Mouse (Mus musculus) neural tube, embryonic 13.5 days (tissue): ENCODE measurements around the gene Aff3. TPM values are rescaled to one million over a fixed set of nuclear protein-coding genes. Genes with fewer than 3 reads are reported as not detected.

Source experiments
- ATAC-seq: fragments of 200-750 bp; cut with Nextera tagmentation; 2 replicates; pipeline ENCODE4 v1.8.0; 2017; ENCODE audit warnings: low read depth, mild to moderate bottlenecking, moderate TSS enrichment, moderate library complexity
- H3K27ac ChIP-seq: fragments of 300-500 bp; sonication (generic); replicated peaks from 2 replicates; pipeline ENCODE4 v1.5.1; 2015; ENCODE audit warnings: moderate library complexity, mild to moderate bottlenecking, inconsistent platforms
- H3K27me3 ChIP-seq: fragments of 300-500 bp; sonication (generic); 2 replicates; pipeline ENCODE4 v1.6.1; 2015; ENCODE audit warnings: mild to moderate bottlenecking, inconsistent platforms
- H3K36me3 ChIP-seq: fragments of 300-500 bp; sonication (generic); 2 replicates; pipeline ENCODE4 v1.6.1; 2015; ENCODE audit warnings: mild to moderate bottlenecking, inconsistent platforms
- H3K4me1 ChIP-seq: fragments of 300-500 bp; sonication (generic); replicated peaks from 2 replicates; pipeline ENCODE4 v1.6.1; 2015; ENCODE audit warnings: inconsistent platforms
- H3K4me2 ChIP-seq: fragments of 300-500 bp; sonication (generic); 2 replicates; pipeline ENCODE4 v1.6.1; 2015; ENCODE audit warnings: inconsistent platforms, mild to moderate bottlenecking, moderate library complexity
- H3K4me3 ChIP-seq: fragments of 300-500 bp; sonication (generic); 2 replicates; pipeline ENCODE4 v1.5.1; 2015; ENCODE audit warnings: mild to moderate bottlenecking, inconsistent platforms
- H3K9ac ChIP-seq: fragments of 300-500 bp; sonication (generic); 2 replicates; pipeline ENCODE4 v1.6.1; 2015; ENCODE audit warnings: moderate library complexity, mild to moderate bottlenecking, inconsistent platforms
- H3K9me3 ChIP-seq: fragments of 300-500 bp; sonication (generic); 2 replicates; pipeline ENCODE4 v1.6.1; 2016; ENCODE audit warnings: inconsistent platforms
- WGBS: fragments of 180-500 bp; shearing (Covaris S2); methylation state at CpG from one replicate; pipeline ENCODE4 v1.1.7; 2015; 5-methylcytosine and 5-hydroxymethylcytosine counted together
- polyA plus RNA-seq: library from polyadenylated mRNA; unstranded; fragments of >200 nt; fragmentation: Nextera tagmentation; extraction: Ambion mirVana; gene quantifications from 2 replicates; pipeline ENCODE4 v1.2.1, GENCODE M21; 2015

The Aff3 gene
- polyA plus RNA-seq, 1 experiment from 2014 or later, result 32.1 TPM

- Histone ChIP-seq H3K4me3 (no peak overlapping the region), H3K27ac (no peak overlapping the region), H3K4me1 (peaks cover 44% of the 10 kb centered on the region), H3K27me3 (no peaks in the 10 kb centered on the region), H3K4me2 (no peak overlapping the region), H3K9me3 (no peaks in the 10 kb centered on the region), H3K9ac (no peak overlapping the region), H3K36me3 (no peaks in the 10 kb centered on the region)
- no peak for ATAC-seq
- WGBS, result 93% methylated on average over 8 of the region's 8 CpGs
These were observed 209.8 kb downstream of the Aff3 start for GRCm38 (mm10) chr1:38454921-38455320.

DNA sequence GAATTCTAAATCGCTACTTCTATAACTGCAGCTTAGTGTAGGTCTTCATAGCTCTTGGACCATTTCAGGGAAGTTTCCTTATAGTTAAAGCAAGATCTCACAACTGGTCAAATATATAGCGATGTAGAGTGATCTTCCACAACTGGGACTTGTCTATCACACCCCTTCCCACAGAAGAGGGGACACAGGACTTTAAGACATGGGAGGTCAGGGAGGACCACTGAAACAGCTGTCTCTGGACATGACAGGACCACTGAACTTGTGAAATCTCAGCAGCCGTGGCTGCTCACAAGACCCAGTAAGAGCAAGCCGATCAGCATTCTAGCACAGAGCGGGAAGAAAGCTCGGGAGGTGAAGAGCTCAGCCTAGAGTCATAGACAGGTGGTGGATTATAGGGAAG, 213.4 kb downstream of the Aff3 start:
- Histone ChIP-seq H3K4me3 (no peak overlapping the region), H3K27ac (peak overlapping the region; percentile 76), H3K9me3 (no peaks in the 10 kb centered on the region), H3K36me3 (no peaks in the 10 kb centered on the region), H3K27me3 (no peaks in the 10 kb centered on the region), H3K4me1 (peaks cover 39% of the 10 kb centered on the region), H3K4me2 (no peak overlapping the region), H3K9ac (no peak overlapping the region)
- no peak for ATAC-seq
- WGBS, result 90% methylated on average over 6 of the region's 6 CpGs

DNA sequence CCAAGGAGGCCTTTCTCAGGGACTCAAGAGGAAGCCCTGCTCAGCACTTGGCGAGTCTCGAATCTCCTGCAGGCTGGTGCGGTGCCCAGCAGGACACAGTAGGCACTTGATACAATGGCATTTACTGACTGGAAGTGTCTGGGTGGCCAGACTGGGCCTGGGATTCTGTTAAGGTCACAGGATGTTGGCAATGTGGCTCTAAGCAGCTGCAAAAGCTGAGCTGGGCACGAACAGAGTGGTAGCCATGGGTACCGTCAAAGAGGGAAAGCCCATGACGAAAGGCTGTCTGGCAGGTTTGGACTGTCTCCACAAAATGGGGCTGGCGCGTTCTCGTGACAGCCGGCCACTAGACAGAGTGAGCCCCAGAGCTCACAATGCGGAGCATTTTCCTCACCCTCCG, 214.1 kb downstream of the Aff3 start:
- H3K4me1 ChIP-seq, result peaks cover 46% of the 10 kb centered on the region
- no peak overlapping the region for H3K9ac ChIP-seq
- no peak overlapping the region for H3K4me2 ChIP-seq
- WGBS, result 55% methylated on average over 12 of the region's 12 CpGs
- no peaks in the 10 kb centered on the region for H3K36me3 ChIP-seq
- H3K27me3 ChIP-seq, result no peaks in the 10 kb centered on the region
- H3K9me3 ChIP-seq, result no peaks in the 10 kb centered on the region
- peak; percentile 87 for ATAC-seq
- H3K27ac ChIP-seq, result peak overlapping the region; percentile 76
- no peak overlapping the region for H3K4me3 ChIP-seq

GRCm38 (mm10) chr1:38449816-38450478, 214.8 kb downstream of the Aff3 start:
- 0 out of 2 replicates have a peak overlapping the region, but pooled peaks have one; percentile 26 for H3K9ac ChIP-seq
- H3K9me3 ChIP-seq, result no peaks in the 10 kb centered on the region
- no peaks in the 10 kb centered on the region for H3K36me3 ChIP-seq
- H3K27ac ChIP-seq, result peak overlapping the region; percentile 76
- no peak overlapping the region for H3K4me3 ChIP-seq
- 78% methylated on average over 7 of the region's 7 CpGs for WGBS
- no peaks in the 10 kb centered on the region for H3K27me3 ChIP-seq
- H3K4me1 ChIP-seq, result peaks cover 50% of the 10 kb centered on the region
- ATAC-seq, result no peak
- no peak overlapping the region for H3K4me2 ChIP-seq

- Histone ChIP-seq H3K4me1 (peaks cover 50% of the 10 kb centered on the region), H3K4me3 (no peak overlapping the region), H3K27me3 (no peaks in the 10 kb centered on the region), H3K36me3 (no peaks in the 10 kb centered on the region), H3K27ac (no peak overlapping the region), H3K9ac (0 out of 2 replicates have a peak overlapping the region, but pooled peaks have one; percentile 13), H3K4me2 (no peak overlapping the region), H3K9me3 (no peaks in the 10 kb centered on the region)
- WGBS, result 72% methylated on average over 3 of the region's 3 CpGs
- no peak for ATAC-seq
These were observed 215.9 kb downstream of the Aff3 start for GRCm38 (mm10) chr1:38448854-38449253.

- 86% methylated on average over 2 of the region's 2 CpGs for WGBS
- no peaks in the 10 kb centered on the region for H3K27me3 ChIP-seq
- no peak overlapping the region for H3K4me3 ChIP-seq
- no peaks in the 10 kb centered on the region for H3K36me3 ChIP-seq
- peaks cover 63% of the 10 kb centered on the region for H3K4me1 ChIP-seq
- no peak for ATAC-seq
- H3K9ac ChIP-seq, result no peak overlapping the region
- H3K27ac ChIP-seq, result no peak overlapping the region
- no peaks in the 10 kb centered on the region for H3K9me3 ChIP-seq
- H3K4me2 ChIP-seq, result no peak overlapping the region
These were observed 217.2 kb downstream of the Aff3 start for GRCm38 (mm10) chr1:38447581-38447980.

GRCm38 (mm10) chr1:38446152-38446820, 218.5 kb downstream of the Aff3 start:
- Histone ChIP-seq H3K9ac (no peak overlapping the region), H3K27me3 (no peaks in the 10 kb centered on the region), H3K4me1 (peaks cover 69% of the 10 kb centered on the region), H3K4me3 (no peak overlapping the region), H3K4me2 (no peak overlapping the region), H3K36me3 (no peaks in the 10 kb centered on the region), H3K27ac (no peak overlapping the region), H3K9me3 (no peaks in the 10 kb centered on the region)
- no peak for ATAC-seq
- WGBS, result 50% methylated on average over 12 of the region's 12 CpGs

DNA sequence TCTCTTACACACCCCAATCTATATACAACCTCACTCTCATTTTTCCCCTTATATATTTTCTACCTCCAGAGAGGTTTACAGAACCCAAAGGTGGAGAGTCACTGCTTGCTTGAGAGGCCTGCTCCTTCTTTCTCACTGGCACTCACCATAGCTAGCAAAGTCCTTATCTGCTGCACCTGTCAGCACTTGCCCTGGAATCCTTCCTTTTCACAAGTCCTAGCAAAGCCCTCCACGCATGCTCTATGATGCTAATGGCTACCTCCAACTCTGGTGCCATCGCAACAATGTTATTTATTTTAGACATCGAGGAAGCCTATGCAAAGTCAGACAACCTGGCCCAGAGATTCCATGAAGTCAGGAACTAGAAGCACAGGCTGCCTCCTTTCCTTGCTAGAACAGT, 221.9 kb downstream of the Aff3 start:
- no peaks in the 10 kb centered on the region for H3K36me3 ChIP-seq
- ATAC-seq, result no peak
- no peak overlapping the region for H3K4me2 ChIP-seq
- no peaks in the 10 kb centered on the region for H3K9me3 ChIP-seq
- no peak overlapping the region for H3K27ac ChIP-seq
- no peaks in the 10 kb centered on the region for H3K27me3 ChIP-seq
- 73% methylated on average over 3 of the region's 3 CpGs for WGBS
- no peak overlapping the region for H3K4me3 ChIP-seq
- H3K4me1 ChIP-seq, result peaks cover 77% of the 10 kb centered on the region
- no peak overlapping the region for H3K9ac ChIP-seq

GRCm38 (mm10) chr1:38442479-38442878, 222.3 kb downstream of the Aff3 start:
- Histone ChIP-seq H3K27ac (0 out of 2 replicates have a peak overlapping the region, but pooled peaks have one; percentile 87), H3K4me1 (peaks cover 81% of the 10 kb centered on the region), H3K9ac (no peak overlapping the region), H3K9me3 (no peaks in the 10 kb centered on the region), H3K36me3 (no peaks in the 10 kb centered on the region), H3K4me2 (no peak overlapping the region), H3K27me3 (no peaks in the 10 kb centered on the region), H3K4me3 (no peak overlapping the region)
- no peak for ATAC-seq
- WGBS, result 67% methylated on average over 9 of the region's 9 CpGs

GRCm38 (mm10) chr1:38441800-38442199, 223.0 kb downstream of the Aff3 start:
- Histone ChIP-seq H3K36me3 (no peaks in the 10 kb centered on the region), H3K4me1 (peaks cover 84% of the 10 kb centered on the region), H3K27ac (peak overlapping the region; percentile 87), H3K4me3 (no peak overlapping the region), H3K9me3 (no peaks in the 10 kb centered on the region), H3K4me2 (no peak overlapping the region), H3K27me3 (no peaks in the 10 kb centered on the region), H3K9ac (no peak overlapping the region)
- no peak for ATAC-seq
- WGBS, result 41% methylated on average over 2 of the region's 2 CpGs

DNA sequence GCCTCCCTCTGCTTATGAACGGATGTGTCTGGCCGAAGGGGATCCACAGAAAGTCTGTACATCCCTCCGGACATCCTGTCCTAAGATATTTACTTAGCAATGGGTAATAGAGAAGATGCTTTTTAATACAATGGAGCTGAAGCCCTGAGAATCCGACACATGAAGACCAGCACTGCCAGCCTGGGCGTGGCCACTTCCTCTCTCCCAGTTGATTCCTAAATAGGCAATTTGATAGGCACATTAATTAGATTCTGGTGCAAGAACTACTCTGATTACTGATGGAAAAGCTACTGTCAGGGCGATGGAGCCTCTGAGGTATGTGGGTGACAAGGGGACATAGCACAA, 224.3 kb downstream of the Aff3 start:
- H3K9ac ChIP-seq, result 0 out of 2 replicates have a peak overlapping the region, but pooled peaks have one; percentile 23

DNA sequence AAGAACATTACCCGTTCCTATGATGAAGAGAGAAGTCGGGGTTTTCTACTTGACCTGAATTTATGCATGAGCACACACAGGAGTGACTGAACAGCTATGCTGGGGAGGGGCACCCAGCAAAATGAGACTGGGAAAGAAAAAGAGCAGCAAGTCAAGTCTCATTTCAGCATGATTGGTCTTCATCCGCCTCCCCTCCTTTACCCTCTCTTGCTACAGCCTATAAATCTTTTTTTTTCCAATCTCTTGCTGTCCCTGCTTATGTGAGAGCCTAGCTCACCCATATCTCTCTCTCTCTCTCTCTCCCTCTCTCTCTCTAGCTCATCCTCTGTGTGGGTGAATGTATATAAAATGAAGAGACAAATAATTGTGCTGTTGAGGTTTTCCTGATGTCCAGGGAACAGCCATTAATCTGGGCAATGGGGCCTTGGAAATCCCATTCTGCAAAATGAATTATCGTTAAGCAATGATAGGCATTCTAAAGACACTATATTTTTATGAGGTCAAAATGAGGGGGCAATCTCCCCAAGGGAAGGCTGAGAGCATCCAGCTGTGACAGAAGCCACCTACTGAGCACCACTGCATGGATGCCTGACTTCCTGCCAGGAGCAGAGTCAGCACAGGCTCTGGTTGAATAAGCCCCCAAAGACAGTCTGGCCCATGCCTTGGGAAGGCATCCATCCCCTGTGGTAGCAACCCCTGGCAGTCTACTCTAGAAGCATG, 224.8 kb downstream of the Aff3 start:
- Histone ChIP-seq H3K27ac (peak overlapping the region; percentile 87), H3K9me3 (no peaks in the 10 kb centered on the region), H3K4me1 (peaks cover 80% of the 10 kb centered on the region), H3K9ac (0 out of 2 replicates have a peak overlapping the region, but pooled peaks have one; percentile 23), H3K27me3 (no peaks in the 10 kb centered on the region), H3K4me2 (peak overlapping the region; percentile 21), H3K4me3 (no peak overlapping the region), H3K36me3 (no peaks in the 10 kb centered on the region)
- 11% methylated on average over 4 of the region's 4 CpGs for WGBS
- ATAC-seq, result peak; percentile 82

More for the DNA sequence above, 224.3 kb downstream of the Aff3 start:
- ATAC-seq, result no peak
- H3K27me3 ChIP-seq, result no peaks in the 10 kb centered on the region
- H3K4me2 ChIP-seq, result 0 out of 2 replicates have a peak overlapping the region, but pooled peaks have one; percentile 21
- H3K36me3 ChIP-seq, result no peaks in the 10 kb centered on the region
- H3K4me3 ChIP-seq, result no peak overlapping the region
- H3K4me1 ChIP-seq, result peaks cover 82% of the 10 kb centered on the region
- peak overlapping the region; percentile 87 for H3K27ac ChIP-seq
- no peaks in the 10 kb centered on the region for H3K9me3 ChIP-seq
- WGBS, result 49% methylated on average over 6 of the region's 6 CpGs
